Mouse (Mus musculus) MEL-GATA-1-ER (cell line): ENCODE data around the gene Prim2.
A peak's percentile ranks its signal among the peaks of the same experiment; 100 is the strongest.

Experiments used
- DNase-seq: peaks from one replicate; pipeline ENCODE4 v3.0.0-alpha.2; 2012; ENCODE audit warnings: low read depth; ENCODE audit errors: extremely low read depth

Gene Prim2

DNA sequence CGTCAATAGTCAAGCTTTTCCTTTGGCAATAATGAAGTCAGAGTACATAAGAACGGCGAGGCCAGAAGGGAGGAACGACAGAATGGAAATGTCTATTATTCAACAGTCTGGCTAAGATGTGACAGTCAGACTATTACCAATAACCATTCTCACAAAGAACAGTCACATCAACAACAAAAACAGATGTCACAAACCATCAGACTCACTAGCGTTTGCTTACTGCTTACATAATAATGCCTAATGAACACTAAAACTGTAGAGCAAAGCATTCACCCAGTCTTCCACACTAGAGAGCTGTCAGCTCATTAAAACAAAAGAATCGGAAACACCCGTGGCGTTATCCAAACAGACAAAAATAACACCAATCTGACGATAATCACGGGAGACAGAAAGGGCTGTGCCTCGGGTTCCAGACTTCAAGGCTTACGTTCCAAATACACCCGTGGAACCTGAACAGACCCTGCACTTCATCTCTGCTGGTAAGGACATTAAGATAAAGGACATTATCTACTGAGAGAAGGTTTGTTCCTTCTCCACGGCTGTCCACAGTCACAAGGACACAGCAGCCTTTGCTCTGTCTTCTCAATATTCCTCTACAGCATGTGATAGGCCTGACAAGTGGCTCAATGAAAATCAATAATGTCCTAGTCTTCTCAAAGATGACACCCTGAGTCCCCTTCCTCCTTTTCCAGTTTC is 59.4 kb downstream of the Prim2 start:
- DNase-seq = no peak

DNA sequence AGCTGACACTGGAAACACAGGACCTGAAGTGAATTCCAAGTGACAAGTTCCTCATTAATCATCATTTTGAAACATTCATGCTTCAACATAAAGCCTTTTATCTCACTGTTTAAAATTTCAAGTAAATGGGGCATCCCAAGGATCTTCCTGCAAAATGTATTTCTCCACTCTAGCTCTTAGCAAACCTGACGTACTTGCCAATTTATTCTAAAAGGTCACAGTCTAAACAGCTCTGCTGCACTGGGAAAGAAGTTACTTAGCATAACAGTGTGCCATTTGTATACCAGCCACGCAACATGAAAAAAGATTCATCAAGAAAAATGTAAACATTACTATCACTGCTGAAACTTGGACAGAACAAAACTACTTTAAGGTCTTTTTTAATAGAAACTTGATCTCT is 61.5 kb downstream of the Prim2 start:
- DNase-seq = no peak

GRCm38 (mm10) chr1:33604087-33604699 is 65.4 kb downstream of the Prim2 start:
- DNase-seq = no peak

GRCm38 (mm10) chr1:33599698-33600097 is 69.9 kb downstream of the Prim2 start:
- no peak for DNase-seq

DNA sequence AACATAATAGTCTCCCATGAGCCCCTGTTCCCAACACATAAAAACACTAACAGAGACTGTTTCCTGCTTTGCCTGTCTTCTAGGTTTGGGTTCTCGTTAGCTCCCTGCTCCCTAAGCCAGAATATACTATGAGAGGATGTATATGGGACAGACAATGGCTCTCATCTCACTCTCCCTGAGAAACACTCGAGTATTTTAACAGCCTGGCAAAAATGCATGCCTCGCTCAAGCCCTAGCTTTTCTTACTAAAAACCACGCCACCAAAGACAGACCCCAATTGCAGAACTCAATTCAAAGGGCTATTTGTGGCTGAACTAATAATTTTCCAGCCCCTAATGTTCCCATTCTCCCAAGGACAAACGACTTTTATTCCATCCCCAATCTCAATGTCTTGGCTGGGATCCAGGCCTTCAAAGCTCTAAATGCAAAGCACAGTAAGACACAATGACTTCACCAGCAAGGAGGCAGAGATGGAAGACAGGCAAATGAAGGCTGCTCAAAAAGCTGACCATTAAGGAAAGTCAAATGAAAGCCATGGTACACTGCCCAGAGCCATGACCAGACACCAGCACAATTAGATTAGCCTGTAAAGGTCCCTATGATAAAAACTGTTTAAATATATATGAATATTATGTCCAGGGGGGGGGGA is 70.5 kb downstream of the Prim2 start:
- no peak for DNase-seq

DNA sequence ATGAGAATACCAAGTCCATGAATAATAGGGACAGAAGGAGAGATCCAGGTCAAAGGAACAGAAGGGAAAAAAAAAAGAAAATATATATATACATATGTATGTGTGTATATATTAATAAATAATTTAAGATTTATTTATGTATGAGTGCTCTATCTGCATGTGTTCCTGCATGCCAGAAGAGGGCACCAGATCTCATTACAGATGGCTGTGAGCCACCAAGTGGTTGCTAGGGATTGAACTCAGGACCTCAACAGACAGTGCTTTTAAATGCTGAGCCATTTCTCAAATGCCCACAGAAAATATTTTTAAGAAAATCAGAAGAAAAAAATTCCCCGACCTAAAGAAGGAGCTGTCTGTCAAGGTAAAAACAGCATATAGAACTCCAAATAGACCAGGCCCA is 72.6 kb downstream of the Prim2 start:
- DNase-seq = no peak

DNA sequence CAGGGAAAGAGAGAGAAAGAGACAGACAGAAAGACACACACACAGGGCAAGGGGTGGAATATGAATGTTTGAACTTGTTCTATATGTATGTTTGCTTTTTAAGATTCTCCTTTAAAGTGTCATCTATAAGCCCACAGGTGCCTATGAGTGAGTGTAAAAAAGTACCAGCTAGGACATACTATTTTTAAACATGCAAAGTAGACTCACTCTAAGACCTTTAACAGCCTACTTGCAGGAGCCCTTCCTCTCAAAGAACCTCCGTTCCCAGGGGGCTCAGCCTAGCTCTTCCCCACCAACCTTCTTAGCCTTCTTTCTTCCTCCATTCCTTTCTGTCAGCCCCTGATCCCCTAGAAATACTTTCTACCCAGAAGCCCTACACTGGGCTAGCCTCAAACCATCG is 73.7 kb downstream of the Prim2 start:
- DNase-seq = no peak

DNA sequence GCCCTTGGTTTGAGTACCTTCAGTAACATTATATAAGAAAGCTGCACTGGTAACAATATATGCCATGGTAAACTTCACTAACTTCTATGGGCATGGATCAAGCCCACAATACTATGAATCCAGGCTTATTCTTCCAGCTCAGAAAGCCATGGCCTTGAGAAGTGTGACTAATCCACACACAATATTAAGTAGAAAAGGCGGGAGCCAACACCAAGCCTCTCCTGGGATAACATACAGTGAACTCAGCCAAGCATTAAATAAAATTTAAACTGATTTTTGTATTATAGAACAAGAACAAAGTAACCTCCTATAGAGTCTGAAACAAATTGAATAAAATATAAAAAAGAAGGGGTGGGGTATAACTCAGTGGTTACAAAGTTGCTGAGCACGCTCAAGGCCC is 74.6 kb downstream of the Prim2 start:
- no peak for DNase-seq

- DNase-seq = no peak
These were observed 75.7 kb downstream of the Prim2 start for GRCm38 (mm10) chr1:33593718-33594388.

GRCm38 (mm10) chr1:33591997-33592608 is 77.5 kb downstream of the Prim2 start:
- peak; percentile 44 for DNase-seq

GRCm38 (mm10) chr1:33590556-33591411 is 78.8 kb downstream of the Prim2 start:
- DNase-seq = no peak

GRCm38 (mm10) chr1:33589531-33589930 is 80.1 kb downstream of the Prim2 start:
- DNase-seq = no peak

DNA sequence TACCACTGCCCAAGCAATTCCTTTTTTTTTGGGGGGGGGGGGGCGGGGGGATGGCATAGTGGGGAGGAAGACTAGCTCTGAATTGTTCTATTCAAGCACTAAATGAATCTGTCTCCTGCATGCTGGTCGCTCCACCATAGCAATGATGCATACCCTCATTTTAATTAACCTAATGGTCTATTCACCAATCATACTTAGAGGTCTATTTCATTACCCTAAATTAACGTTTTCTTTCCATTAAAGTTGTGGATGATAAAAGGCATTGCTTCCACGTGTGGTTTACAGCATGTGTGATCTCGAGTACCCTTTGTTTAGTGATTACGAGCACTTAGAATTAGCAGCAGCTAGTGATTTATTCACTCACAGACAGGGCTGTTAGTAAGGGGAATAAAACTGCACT is 81.0 kb downstream of the Prim2 start:
- no peak for DNase-seq

GRCm38 (mm10) chr1:33584590-33584978 is 85.0 kb downstream of the Prim2 start:
- DNase-seq = no peak

DNA sequence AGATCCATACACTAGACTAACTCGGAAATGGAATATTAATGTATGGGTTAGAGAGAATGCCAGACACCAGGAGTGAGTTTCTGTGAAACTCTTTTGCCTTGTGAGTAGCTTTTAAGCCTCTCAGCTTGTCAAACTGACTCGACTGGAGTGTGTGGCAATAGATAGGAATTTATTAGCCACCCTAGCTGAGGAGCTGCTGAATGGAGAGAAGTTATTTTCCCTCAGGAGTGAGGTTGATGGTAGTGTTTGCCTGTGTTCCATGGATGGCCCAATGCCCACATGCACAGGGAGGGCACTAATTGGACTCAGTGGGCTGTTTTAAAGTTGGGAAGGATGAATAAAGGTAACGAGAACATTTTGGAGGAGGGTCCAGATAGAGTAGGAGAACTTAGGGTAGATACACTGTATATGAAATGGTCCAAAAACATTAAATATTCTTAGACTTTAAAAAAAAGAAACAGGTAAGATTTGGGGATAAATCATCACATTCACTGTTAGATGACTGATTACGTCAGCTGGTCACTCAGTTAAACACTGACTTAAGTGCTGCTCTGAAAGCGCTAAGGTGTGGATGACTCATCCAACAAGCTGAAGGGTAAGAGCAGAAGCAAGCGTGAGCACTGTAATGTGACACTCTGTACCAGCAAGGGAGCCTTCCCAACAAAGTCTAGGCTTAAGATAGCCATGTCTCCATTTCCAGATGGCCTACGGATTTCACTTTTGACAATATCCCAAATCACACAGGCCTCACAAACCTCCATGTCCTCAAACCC is 85.6 kb downstream of the Prim2 start:
- no peak for DNase-seq

DNA sequence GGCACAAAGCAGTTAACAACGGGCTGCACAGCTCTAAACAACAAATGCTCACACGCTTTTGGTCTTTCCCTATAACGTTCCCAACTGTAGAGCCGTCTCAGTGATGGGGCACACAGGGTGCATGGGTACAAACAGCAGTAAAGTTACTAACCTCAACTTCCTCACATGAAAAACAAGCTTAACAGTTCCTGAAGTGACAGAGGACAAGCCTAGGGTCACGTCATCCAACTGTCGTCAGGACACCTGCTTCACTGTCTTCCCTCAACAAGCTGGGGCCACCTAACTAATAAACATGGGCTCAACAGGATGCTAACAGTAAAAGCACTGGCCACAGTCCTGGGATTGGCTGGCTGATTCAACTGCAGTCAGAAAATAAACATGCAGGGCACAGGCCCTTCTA is 91.0 kb downstream of the Prim2 start:
- DNase-seq = no peak

DNA sequence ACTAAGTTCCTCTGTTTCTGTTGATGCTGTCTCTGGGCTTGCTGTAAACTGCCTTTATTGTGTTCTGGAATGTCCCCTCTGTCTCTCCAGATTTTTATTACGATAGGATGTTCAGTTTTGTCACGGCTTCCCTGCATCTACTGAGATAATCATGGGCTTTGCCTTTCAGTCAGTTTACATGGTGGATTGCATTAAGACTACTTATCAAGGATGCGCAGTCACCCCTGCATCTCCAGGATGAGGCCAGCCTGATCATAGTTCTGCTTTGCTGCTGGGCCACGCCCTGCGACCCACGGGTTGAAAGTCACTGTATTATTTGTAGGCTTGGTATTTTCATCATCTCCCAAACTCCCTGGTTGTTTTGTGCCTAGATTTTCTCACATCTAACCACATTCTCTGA is 95.1 kb downstream of the Prim2 start:
- DNase-seq = peak; percentile 95

GRCm38 (mm10) chr1:33565764-33566401 is 103.7 kb downstream of the Prim2 start:
- no peak for DNase-seq

GRCm38 (mm10) chr1:33564032-33564431 is 105.6 kb downstream of the Prim2 start:
- DNase-seq = no peak

GRCm38 (mm10) chr1:33563611-33564010 is 106.0 kb downstream of the Prim2 start:
- DNase-seq = no peak
